Mouse (Mus musculus) brain, embryonic 14.5 days (tissue): ENCODE results near the gene Amz2.

ENCODE experiments used
- CTCF ChIP-seq: fragments of 200-500 bp; IDR thresholded peaks from 2 replicates; pipeline ENCODE4 v1.5.1; 2012; ENCODE audit warnings: inconsistent platforms, mild to moderate bottlenecking, moderate library complexity, borderline replicate concordance; ENCODE audit not compliant: insufficient read depth, insufficient read length; ENCODE audit errors: extremely low read depth
- POLR2A ChIP-seq: fragments of 200-500 bp; IDR thresholded peaks from 2 replicates; pipeline ENCODE4 v1.6.1; 2012; ENCODE audit warnings: mild to moderate bottlenecking, inconsistent platforms, borderline replicate concordance; ENCODE audit not compliant: poor library complexity, insufficient read depth, insufficient read length, severe bottlenecking; ENCODE audit errors: extremely low read depth

- no peak for TF ChIP-seq CTCF
- no peak for TF ChIP-seq POLR2A
Observed at GRCm38 (mm10) chr11:109487991-109488684, 62.4 kb downstream of the Amz2 start.
